Comparison of ENCODE assay signal across 18 mouse cellular contexts in genomic region chr15:25405926-25406325, GRCm38 (mm10). TPM values are rescaled to one million over a fixed set of nuclear protein-coding genes. Genes with fewer than 3 reads are reported as not detected.
DNase-seq lines count a peak whose midpoint lies in the region; ATAC-seq lines count a peak whose summit lies in the region.
"Had no signal": no experiment of that assay in that cellular context is flagged by ENCODE, and none has a peak within 500 bp of the region (broad histone marks: within the 10 kb centered on the region; RNA-seq: fewer than 3 reads in every experiment).

No protein-coding gene starts in this region.

- H3K4me2 ChIP-seq in lung, embryonic 16.5 days (ENCODE audit: low read depth, low read length) = no peak overlapping the region; the same call in 1 of the 2 replicates
- H3K4me2 ChIP-seq: heart, embryonic 15.5 days; limb, embryonic 15.5 days had no signal

- ATAC-seq in lung, embryonic 16.5 days (ENCODE audit: low read depth) = peak; percentile 58
- peak; percentile 43 for ATAC-seq in megakaryocyte progenitor cell, adult 5-6 weeks (replicated peaks; ENCODE audit: poor library complexity)
- ATAC-seq in megakaryocyte-erythroid progenitor cell, adult 5-6 weeks (replicated peaks; ENCODE audit: low FRiP score, low TSS enrichment, poor library complexity, severe bottlenecking) = no peak
- ATAC-seq: forebrain, embryonic 15.5 days; inflammation-experienced regulatory T-cells, adult 6 months had no signal

- no peak overlapping the region for H3K4me3 ChIP-seq in lung, embryonic 16.5 days (ENCODE audit: low read length)
- H3K4me3 ChIP-seq: forebrain, embryonic 15.5 days; heart, embryonic 15.5 days; limb, embryonic 15.5 days; myocyte had no signal

- H3K27me3 ChIP-seq in lung, embryonic 16.5 days (ENCODE audit: control insufficient read depth, insufficient read depth, low read depth, low read length) = no peaks in the 10 kb centered on the region
- H3K27me3 ChIP-seq: forebrain, embryonic 15.5 days; heart, embryonic 15.5 days; limb, embryonic 15.5 days had no signal

- no peaks in the 10 kb centered on the region for H3K9me3 ChIP-seq in lung, embryonic 16.5 days (ENCODE audit: control insufficient read depth, low read length)
- H3K9me3 ChIP-seq: forebrain, embryonic 15.5 days; heart, embryonic 15.5 days; limb, embryonic 15.5 days had no signal

- no peak overlapping the region for H3K9ac ChIP-seq in lung, embryonic 16.5 days (ENCODE audit: low read length)
- H3K9ac ChIP-seq: forebrain, embryonic 15.5 days; heart, embryonic 15.5 days; limb, embryonic 15.5 days had no signal

- H3K4me1 ChIP-seq in lung, embryonic 16.5 days (replicated peaks; ENCODE audit: control insufficient read depth, insufficient read depth, low read length) = peaks cover 3% of the 10 kb centered on the region; the same call in 1 of the 2 replicates
- H3K4me1 ChIP-seq: heart, embryonic 15.5 days; limb, embryonic 15.5 days had no signal

- H3K36me3 ChIP-seq in lung, embryonic 16.5 days (ENCODE audit: control insufficient read depth, insufficient read depth, low read length) = no peaks in the 10 kb centered on the region
- H3K36me3 ChIP-seq: heart, embryonic 15.5 days had no signal

- peak overlapping the region; percentile 36 for H3K27ac ChIP-seq in lung, embryonic 16.5 days (ENCODE audit: low read length)
- H3K27ac ChIP-seq: forebrain, embryonic 15.5 days; heart, embryonic 15.5 days; limb, embryonic 15.5 days; macrophage; stomach, postnatal 0 days had no signal

- WGBS in lung, embryonic 16.5 days = 42% methylated on average over 5 of the region's 5 CpGs

- no peak for DNase-seq in lung, adult 18-20 months
- DNase-seq in CD8-positive naive resting alpha-beta T cell, adult 2 months (ENCODE audit: low read depth in 2 of 2, low spot score in 2 of 2) = peak; percentile 13 to 20
- DNase-seq in T-cell, adult 2 months (ENCODE audit: low spot score) = peak; percentile 16
- no peak for DNase-seq in kidney, postnatal 36 days
- DNase-seq: adrenal gland, postnatal 25 days; cerebellum, adult 8-10 months; kidney, postnatal 10 days; layer of hippocampus, adult 9-11 months had no signal

RNA-seq across cellular contexts. Expression of gene Basp1, which starts 7.6 kb away (rescaled TPM):
- polyA plus RNA-seq in lung, embryonic 16.5 days (2015; fragmentation: Nextera tagmentation; extraction: Ambion mirVana) = 9.3 and 13.0 TPM in 2 replicates
- total RNA-seq in megakaryocyte progenitor cell, adult 5-6 weeks (2015) = 3.8 and 5.3 TPM in 2 replicates
- total RNA-seq in megakaryocyte progenitor cell, adult 5-6 weeks (2017) = 3.0 and 4.7 TPM in 2 replicates
- 0.40 and 0.52 TPM in 2 replicates for total RNA-seq in megakaryocyte-erythroid progenitor cell, adult 5-6 weeks (2014; fragmentation: Nextera tagmentation)
- 2.0 and 4.8 TPM in 2 replicates for total RNA-seq in megakaryocyte-erythroid progenitor cell, adult 5-6 weeks (2017)

Comparison
In these comparisons a context has a peak if more than half of its experiments do, and no peak if none do; other contexts are left out.
1. DNase-seq: peak in CD8-positive naive resting alpha-beta T cell, adult 2 months (2 of 2) and T-cell, adult 2 months (single experiment); none in lung, adult 18-20 months (0 of 2) and kidney, postnatal 36 days (0 of 2).